Mouse (Mus musculus): ENCODE measurements around the gene Nsun3. TPM values are rescaled to one million over a fixed set of nuclear protein-coding genes. Genes with fewer than 3 reads are reported as not detected.
"Not testable (repeated sequence)": the region's sequence is repeated elsewhere in the genome, so short reads cannot be mapped to it uniquely, and the experiment has no call there.

Nsun3 gene
- polyA plus RNA-seq, 1 experiment from 2014 or later: 10.0 TPM

DNA sequence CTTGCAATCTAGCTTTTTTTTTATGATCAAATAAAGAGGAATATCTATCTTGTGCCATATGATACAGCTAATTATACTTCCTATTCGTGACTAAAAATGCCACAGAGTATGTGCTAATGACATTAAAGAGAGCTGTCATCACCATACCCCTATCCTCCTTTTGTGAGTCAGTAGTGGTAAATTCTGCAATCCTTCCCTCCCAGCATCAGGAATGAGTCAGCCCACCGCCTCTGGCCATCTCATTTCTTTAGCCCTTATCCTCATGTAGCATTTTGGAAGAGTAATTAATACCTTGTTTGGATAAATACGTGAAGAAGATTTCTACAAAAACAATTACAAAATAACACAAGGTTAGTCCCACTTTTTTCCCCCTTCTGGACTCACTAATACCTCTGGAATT lies 56.8 kb downstream of the Nsun3 start:
- Histone ChIP-seq H3K9ac (ENCODE audit: low read depth, low read length) (no peak overlapping the region), H3K36me3 (ENCODE audit: control insufficient read depth, insufficient read depth, low read length) (no peaks in the 10 kb centered on the region), H3K27me3 (ENCODE audit: control insufficient read depth, insufficient read depth, low read depth, low read length) (no peaks in the 10 kb centered on the region), H3K27ac (ENCODE audit: low read length) (no peak overlapping the region), H3K4me1 (ENCODE audit: control insufficient read depth, insufficient read depth, low read length) (no peaks in the 10 kb centered on the region), H3K4me3 (ENCODE audit: low read depth, low read length) (no peak overlapping the region), H3K4me2 (ENCODE audit: low read length) (no peak overlapping the region), H3K9me3 (replicated peaks; ENCODE audit: control insufficient read depth, low read length, poor library complexity, severe bottlenecking) (peaks cover 3% of the 10 kb centered on the region; the same call in 1 of the 2 replicates)
- WGBS: 58% methylated on average over 3 of the region's 3 CpGs
- ATAC-seq: no peak; the same call in 1 of the 2 replicates

DNA sequence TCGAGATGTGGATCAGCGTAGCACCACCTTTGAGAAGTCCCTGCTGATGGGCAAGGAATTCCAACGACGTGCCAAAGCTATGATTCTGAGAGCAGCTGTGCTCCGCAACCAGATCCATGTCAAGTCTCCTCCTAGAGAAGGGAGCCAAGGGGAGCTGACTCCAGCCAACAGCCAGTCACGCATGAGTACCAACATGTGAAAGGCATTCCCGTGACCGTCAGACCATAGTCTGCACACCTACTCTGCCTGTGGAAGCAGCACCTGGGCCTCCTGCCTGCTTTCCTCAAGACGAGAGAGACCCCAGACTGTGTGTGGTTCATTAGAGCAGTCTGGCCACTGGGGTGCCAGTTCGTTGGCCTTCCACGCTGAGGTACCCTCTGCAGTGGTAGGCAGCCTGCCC lies 68.4 kb downstream of the Nsun3 start:
- H3K27me3 ChIP-seq (ENCODE audit: control insufficient read depth, insufficient read depth, low read depth, low read length); H3K9ac ChIP-seq (ENCODE audit: low read depth, low read length); H3K4me2 ChIP-seq (ENCODE audit: low read length); ATAC-seq; H3K4me3 ChIP-seq (ENCODE audit: low read depth, low read length); H3K27ac ChIP-seq (ENCODE audit: low read length); H3K4me1 ChIP-seq (ENCODE audit: control insufficient read depth, insufficient read depth, low read length); H3K9me3 ChIP-seq (replicated peaks; ENCODE audit: control insufficient read depth, low read length, poor library complexity, severe bottlenecking); H3K36me3 ChIP-seq (ENCODE audit: control insufficient read depth, insufficient read depth, low read length): not testable (repeated sequence)
- WGBS: 88% methylated on average over 9 of the region's 11 CpGs

GRCm38 (mm10) chr16:62690436-62690835 lies 96.2 kb downstream of the Nsun3 start:
- 75% methylated on average over 8 of the region's 8 CpGs for WGBS

DNA sequence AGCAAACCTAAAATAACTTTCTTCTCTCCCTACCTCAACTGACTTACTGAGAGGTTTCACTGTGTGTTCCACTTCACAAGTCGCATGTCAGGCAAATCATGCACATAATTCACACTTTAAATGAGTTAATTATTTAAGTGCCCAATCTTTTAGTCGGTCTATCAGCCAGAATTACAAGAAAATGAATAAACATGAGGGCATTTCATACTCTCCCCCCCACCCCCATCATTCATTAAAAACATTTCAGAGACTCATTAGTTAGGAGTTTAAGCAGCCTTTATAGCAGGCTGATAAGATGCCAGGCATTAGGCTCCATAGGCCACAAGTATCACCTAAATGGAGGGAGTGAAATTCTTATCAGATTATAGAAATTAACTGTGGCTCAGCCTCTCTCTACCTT lies 100.5 kb downstream of the Nsun3 start:
- Histone ChIP-seq H3K4me3 (ENCODE audit: low read depth, low read length) (no peak overlapping the region), H3K27ac (ENCODE audit: low read length) (no peak overlapping the region), H3K36me3 (ENCODE audit: control insufficient read depth, insufficient read depth, low read length) (no peaks in the 10 kb centered on the region), H3K9me3 (replicated peaks; ENCODE audit: control insufficient read depth, low read length, poor library complexity, severe bottlenecking) (no peaks in the 10 kb centered on the region), H3K4me2 (ENCODE audit: low read length) (no peak overlapping the region), H3K4me1 (ENCODE audit: control insufficient read depth, insufficient read depth, low read length) (no peaks in the 10 kb centered on the region), H3K9ac (ENCODE audit: low read depth, low read length) (no peak overlapping the region), H3K27me3 (ENCODE audit: control insufficient read depth, insufficient read depth, low read depth, low read length) (no peaks in the 10 kb centered on the region)
- WGBS: 53% methylated on average over 2 of the region's 2 CpGs
- ATAC-seq: no peak

More at GRCm38 (mm10) chr16:62690436-62690835, 96.2 kb downstream of the Nsun3 start:
- no peaks in the 10 kb centered on the region for H3K36me3 ChIP-seq (ENCODE audit: control insufficient read depth, insufficient read depth, low read length)
- H3K4me2 ChIP-seq (ENCODE audit: low read length): no peak overlapping the region
- H3K27ac ChIP-seq (ENCODE audit: low read length): no peak overlapping the region
- ATAC-seq: no peak
- H3K27me3 ChIP-seq (ENCODE audit: control insufficient read depth, insufficient read depth, low read depth, low read length): no peaks in the 10 kb centered on the region
- no peaks in the 10 kb centered on the region for H3K4me1 ChIP-seq (ENCODE audit: control insufficient read depth, insufficient read depth, low read length)
- no peak overlapping the region for H3K4me3 ChIP-seq (ENCODE audit: low read depth, low read length)
- no peaks in the 10 kb centered on the region for H3K9me3 ChIP-seq (replicated peaks; ENCODE audit: control insufficient read depth, low read length, poor library complexity, severe bottlenecking)
- H3K9ac ChIP-seq (ENCODE audit: low read depth, low read length): no peak overlapping the region

- WGBS: 85% methylated on average over 4 of the region's 4 CpGs
- Histone ChIP-seq H3K27me3 (ENCODE audit: control insufficient read depth, insufficient read depth, low read depth, low read length) (no peaks in the 10 kb centered on the region), H3K4me1 (ENCODE audit: control insufficient read depth, insufficient read depth, low read length) (no peaks in the 10 kb centered on the region), H3K4me3 (ENCODE audit: low read depth, low read length) (no peak overlapping the region), H3K4me2 (ENCODE audit: low read length) (no peak overlapping the region), H3K27ac (ENCODE audit: low read length) (no peak overlapping the region), H3K36me3 (ENCODE audit: control insufficient read depth, insufficient read depth, low read length) (no peaks in the 10 kb centered on the region), H3K9ac (ENCODE audit: low read depth, low read length) (no peak overlapping the region), H3K9me3 (replicated peaks; ENCODE audit: control insufficient read depth, low read length, poor library complexity, severe bottlenecking) (no peaks in the 10 kb centered on the region)
- no peak for ATAC-seq
Observed at GRCm38 (mm10) chr16:62685494-62685893, 101.1 kb downstream of the Nsun3 start.

Small RNAs within 50 kb of the gene (microRNA-seq; reads per million reads assigned to microRNA genes)
- not detected for gene Gm25986

Other genes starting within 250 kb of the Nsun3 start
- gene Stx19, start 27.9 kb upstream of the Nsun3 start, polyA plus RNA-seq (2015; fragmentation: Nextera tagmentation; extraction: Ambion mirVana): 0.33 and 0.58 TPM in 2 replicates
- gene Arl13b, start 60.2 kb upstream of the Nsun3 start, polyA plus RNA-seq (2015; fragmentation: Nextera tagmentation; extraction: Ambion mirVana): 13.7 and 14.5 TPM in 2 replicates
- gene Pros1, start 67.5 kb upstream of the Nsun3 start, polyA plus RNA-seq (2015; fragmentation: Nextera tagmentation; extraction: Ambion mirVana): 8.5 and 9.8 TPM in 2 replicates